Mouse (Mus musculus): Measurements from ENCODE around the gene Gm48552. TPM values are rescaled to one million over a fixed set of nuclear protein-coding genes. Genes with fewer than 3 reads are reported as not detected.

The Gm48552 gene
- polyA plus RNA-seq, 1 experiment = 10.1 TPM

DNA sequence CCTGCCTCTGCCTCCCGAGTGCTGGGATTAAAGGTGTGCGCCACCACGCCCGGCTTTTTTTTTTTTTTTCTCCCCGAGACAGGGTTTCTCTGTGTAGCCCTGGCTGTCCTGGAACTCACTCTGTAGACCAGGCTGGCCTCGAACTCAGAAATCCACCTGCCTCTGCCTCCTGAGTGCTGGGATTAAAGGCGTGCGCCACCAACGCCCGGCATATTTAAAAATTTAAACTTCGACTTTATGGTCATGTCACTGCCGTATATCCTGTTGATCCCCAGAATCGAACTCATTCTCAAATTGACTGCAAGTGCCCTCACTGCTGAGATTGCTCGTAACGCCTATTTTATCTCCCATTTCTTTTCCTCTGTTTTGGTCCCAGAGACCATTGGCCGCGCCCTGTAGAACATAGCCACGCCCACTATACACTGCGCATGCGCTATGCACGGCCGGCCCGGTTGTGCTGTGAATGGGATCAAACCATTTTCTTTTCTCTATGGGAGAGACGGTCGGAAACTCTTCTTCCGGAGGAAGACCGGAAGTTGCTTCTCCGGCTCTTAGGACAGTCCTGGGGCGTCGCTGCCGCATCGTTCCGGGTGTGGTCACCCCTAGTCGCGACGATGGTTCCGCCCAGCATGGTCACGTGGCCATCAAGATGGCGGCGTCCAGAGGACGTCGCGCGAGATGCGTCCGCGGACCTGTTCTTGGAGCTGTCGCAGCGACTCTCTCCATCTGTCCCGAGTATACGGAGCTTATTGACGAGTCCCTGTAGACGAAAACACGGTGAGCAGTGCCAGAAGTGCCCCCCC lies 4.8 kb upstream of the Gm48552 start, which contains the start of the genes Dohh and Gm48551:
Dohh (plus strand) TSS at position 627 of the 803 bp plus-strand sequence.
Gm48551 (plus strand) TSS at position 665 of the 803 bp plus-strand sequence.
- peak; percentile 97 to 100 for DNase-seq (ENCODE audit: extremely low spot score in 1 of 2, low spot score in 1 of 2)

DNA sequence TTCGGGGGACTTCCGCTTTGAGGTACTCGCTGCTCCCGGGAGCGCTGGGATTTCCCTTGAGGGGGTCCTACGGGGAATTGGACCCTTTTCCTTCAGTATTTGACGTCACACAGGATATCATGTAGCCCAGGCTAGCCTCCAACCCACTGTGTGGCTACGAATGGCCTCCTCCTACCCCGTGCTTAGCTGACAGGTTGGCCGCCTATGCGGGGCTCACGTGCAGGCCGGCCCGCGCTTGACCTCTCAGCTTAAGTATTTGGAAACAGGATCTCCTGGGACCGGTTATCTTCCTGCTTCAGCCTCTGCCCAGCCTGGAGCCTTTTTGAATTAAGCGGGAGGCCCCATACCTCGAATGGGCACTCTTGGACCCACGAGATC lies 4.2 kb upstream of the Gm48552 start:
- DNase-seq (ENCODE audit: extremely low spot score in 1 of 2, low spot score in 1 of 2) = no peak

DNA sequence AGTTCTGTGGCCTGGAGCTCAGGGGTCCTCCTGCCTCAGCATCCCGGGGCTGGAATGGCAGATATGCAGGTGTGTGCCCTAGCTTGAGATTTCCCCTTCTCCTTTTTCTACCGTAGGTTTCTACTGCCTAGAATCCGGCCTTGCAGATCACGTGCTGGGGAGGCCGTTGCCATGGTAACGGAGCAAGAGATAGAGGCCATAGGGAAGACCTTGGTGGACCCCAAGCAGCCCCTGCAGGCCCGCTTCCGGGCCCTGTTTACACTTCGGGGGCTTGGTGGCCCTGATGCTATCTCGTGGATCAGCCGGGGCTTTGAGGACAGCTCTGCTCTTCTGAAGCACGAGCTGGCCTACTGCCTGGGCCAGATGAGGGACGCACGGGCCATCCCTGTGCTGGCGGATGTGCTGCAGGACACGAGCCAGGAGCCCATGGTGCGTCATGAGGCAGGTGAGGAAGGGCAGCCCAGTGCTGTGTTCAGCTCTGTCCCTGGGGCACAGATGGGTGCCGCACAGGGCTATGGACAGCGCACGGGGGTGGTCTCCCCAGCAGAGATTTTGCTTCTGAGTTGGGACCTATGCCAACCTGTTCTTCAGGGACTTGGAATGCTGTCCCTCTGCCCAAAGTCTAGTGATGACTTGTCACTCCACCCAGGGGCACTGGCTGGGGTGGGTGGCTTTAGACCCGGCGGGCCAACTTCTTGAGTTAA lies 3.0 kb upstream of the Gm48552 start:
- no peak for DNase-seq (ENCODE audit: extremely low spot score in 1 of 2, low spot score in 1 of 2)

DNA sequence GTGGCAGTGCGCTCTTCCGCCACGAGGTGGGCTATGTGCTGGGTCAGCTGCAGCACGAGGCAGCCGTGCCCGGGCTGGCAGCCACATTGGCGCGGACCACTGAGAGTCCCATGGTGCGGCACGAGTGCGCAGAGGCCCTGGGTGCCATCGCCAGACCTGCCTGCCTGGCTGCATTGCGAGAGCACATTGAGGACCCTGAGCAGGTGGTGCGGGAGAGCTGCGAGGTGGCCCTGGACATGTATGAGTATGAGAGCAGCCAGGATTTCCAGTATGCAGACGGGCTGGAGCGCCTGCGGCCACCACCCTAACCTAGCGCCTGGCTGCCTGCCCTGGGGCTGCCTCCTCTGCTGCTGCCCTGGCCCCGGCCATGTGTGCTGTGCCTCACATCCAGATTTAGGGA lies 1.1 kb upstream of the Gm48552 start:
- no peak for DNase-seq (ENCODE audit: extremely low spot score in 1 of 2, low spot score in 1 of 2)

DNA sequence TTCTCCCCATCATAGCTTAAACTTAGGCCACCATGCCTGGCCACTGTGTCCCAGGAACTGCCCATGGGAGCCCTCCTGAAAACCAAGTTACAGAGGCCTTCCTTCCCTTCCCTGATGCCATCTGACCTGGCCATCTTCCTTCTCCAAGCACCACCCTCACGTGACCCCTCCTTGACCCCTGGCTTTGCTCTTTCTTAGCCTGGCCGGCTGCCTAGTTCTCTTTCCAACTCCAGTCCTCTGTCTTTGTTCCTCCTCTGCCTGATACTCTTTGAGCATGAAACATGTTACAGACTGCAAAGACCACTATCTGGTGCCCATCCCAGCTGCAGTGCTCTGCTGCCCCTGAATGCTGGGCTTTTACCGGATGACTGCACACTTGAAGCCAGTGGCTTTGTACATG lies 568 bp downstream of the Gm48552 start:
- DNase-seq (ENCODE audit: extremely low spot score in 1 of 2, low spot score in 1 of 2) = no peak

DNA sequence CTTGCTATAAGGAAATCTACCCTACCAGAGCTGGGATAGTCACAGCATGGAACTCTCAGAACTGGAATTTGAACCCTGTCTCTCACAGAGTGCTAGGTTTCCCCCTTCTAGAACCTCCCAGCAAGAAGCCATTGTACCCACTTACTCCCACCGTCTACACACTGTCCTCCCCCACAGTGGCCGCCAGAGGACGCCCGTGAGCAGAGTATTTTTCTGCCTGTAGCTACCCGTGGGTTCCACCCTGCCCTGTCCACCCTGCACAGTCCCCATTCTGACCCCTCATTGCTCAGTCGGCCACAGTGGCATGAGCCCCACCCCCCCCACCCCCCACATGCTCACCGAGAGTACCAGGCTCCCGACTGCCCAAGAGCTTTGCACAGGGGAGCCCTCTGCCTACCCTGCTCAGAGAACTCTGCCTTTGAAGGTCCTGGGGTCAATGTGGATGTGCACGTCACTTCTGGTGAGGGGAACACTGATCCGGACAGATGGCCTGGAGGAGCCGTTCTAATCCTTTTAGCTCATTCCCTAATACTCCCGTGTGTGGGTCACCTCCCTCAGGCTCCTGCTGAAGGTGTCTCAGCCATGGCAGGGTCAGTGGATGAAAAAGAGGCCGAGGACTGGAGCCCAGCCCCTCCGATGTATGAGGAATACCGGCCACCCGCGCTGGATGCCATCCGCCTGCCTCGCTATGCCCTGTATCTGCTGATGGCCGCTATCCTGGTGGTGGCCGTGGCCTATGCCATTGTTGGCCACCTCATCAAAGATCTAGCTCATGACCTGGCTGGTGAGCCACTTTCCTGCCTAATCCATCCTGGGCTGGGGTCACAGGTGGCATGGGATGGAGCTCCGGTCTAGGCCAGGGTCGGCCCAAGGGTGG lies 1.2 kb downstream of the Gm48552 start:
- peak in 1 of 2 experiments; percentile 83 for DNase-seq (ENCODE audit: extremely low spot score in 1 of 2, low spot score in 1 of 2)

DNA sequence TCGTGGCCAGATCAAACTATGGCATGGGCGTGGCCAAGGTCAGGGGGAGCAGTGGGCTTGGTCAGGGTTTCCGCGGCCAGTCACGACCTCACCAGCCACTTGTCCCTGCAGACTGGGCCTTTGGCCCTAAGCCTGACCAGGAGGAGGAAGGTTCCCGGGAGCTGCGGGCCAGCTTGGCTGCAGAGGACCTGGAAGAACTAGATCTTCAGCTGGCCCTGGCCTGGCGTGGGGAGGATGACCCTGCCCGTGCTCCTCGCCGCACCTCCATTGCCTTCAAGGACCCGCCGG lies 1.8 kb downstream of the Gm48552 start:
- no peak for DNase-seq (ENCODE audit: extremely low spot score in 1 of 2, low spot score in 1 of 2)

DNA sequence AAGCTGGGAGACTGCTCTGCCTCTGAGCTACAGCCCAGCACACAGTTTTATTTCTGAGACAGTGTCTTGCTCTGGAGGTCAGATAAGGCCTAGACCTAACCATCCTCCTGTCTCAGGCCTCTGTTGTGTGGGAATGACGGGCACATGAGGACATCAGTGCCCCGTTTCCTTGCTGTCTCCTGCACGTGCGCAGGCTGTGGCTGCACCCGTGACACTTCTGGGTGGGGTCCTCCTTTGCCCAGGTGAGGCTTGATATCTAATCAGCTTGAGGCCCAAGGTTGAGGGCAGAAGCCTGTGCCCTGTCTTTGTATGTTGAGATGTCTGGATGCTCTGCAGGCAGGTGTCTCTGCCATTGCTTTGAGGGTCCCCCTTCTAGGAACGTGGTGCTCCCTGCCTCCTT lies 3.5 kb downstream of the Gm48552 start:
- DNase-seq (ENCODE audit: extremely low spot score in 1 of 2, low spot score in 1 of 2) = no peak

DNA sequence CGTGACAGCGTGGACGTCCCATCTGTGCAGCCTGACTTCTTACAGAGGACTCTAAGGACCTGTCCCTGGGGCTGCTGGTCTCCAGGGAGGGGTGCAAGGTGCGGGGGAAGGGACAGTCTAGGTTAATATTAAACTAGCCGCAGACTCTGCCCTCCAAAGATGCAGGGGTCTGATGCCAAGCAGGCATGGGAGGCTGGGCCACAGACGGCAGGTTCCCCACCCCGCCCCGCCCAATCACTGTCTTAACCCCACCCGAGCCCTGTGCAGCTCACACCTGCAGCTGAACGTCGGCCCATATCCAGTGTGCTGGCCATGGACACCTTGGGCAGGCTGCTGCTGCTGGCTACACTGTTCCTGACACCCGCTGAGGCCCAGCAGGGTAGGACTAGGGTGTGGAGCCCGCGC lies 4.0 kb downstream of the Gm48552 start, which contains the start of gene Smim24:
Smim24 (plus strand) TSS at position 271 of the 405 bp plus-strand sequence.
- no peak for DNase-seq (ENCODE audit: extremely low spot score in 1 of 2, low spot score in 1 of 2)

DNA sequence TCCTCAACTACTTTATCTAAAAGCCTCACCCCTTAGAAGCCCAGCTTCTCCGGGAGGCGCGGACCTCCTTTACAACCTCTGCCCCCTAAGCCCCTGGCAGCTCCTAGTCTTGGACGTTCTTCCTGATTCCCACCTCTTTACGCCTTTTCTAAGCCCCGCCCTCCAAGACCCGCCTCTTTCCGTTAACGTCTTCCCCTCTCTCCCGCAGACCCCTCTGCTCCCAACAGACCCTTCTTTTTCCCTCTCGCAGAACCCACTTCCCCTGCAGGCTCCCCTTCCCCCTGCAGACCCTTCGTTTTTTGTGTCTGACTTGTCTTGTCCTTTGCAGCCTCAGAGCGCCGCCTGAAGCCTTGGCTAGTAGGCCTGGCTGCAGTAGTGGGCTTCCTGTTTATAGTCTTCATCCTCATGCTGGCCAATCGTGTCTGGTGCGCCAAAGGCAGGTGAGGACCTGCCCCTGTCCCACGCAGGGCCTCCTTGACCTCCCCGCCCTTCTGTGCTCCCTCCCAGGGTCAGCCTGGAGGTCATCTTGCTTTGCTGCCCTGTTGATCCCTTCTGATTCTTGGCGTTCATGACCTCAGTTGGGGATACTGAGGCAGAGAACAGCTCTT lies 4.8 kb downstream of the Gm48552 start:
- no peak for DNase-seq (ENCODE audit: extremely low spot score in 1 of 2, low spot score in 1 of 2)

DNA sequence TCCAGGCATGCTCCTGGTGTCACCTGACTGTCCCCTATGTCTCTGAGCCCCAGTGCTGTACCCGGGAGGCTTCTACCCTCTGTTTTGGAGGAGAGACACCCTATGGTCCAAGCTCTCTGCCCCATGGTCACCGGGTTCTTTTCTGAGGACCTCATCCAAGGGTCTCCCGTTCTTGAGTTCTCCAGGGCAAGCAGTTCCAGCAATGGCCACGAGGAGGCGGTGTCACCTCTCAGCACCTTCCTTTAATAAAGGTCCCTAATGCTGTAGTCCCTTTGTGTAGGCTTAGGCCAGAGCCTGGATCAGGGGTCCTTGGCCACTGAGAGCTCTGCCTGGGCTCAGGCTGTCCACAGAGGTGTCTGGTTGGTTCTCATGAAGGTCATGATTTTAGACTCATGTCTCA lies 6.3 kb downstream of the Gm48552 start:
- peak in 1 of 2 experiments; percentile 75 for DNase-seq (ENCODE audit: extremely low spot score in 1 of 2, low spot score in 1 of 2)

DNA sequence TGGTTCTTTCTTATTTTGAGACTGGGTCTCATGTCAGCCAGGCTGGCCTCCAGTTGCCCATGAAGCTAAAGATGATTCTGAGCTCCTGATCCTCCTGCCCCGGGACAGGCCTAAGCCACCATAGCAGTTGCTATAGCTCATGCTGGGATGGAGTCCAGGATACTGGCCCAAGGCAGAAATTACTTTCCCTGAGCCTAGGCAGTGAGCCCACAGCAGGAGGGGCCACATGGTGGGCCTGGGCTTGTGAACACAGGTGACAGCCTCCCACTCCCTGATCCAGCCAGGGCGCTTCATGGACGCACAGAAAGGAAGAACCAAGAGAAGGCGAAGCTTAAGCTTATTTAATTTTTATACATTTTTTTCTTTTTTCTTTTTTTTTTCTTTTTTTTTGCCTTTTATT lies 7.1 kb downstream of the Gm48552 start:
- no peak for DNase-seq (ENCODE audit: extremely low spot score in 1 of 2, low spot score in 1 of 2)

DNA sequence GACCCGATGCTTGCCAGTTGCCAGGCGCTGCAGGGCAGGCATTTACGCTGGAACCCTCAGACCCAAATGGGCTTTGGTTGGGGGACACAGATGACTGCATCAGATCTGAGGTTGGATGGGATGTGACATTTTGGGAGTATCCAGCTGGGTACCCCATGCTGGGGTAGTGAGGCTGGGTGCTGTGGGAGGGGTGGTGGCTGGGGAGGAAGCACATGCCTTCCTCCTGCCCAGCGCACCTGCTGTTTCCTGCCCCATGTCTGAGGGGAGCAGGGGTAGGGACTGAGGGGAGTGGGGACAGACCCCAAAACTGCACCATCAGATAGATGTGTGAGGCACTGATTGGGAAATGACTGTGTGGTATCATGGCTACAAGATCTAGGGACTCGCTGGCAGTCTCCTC lies 7.9 kb downstream of the Gm48552 start:
- no peak for DNase-seq (ENCODE audit: extremely low spot score in 1 of 2, low spot score in 1 of 2)

DNA sequence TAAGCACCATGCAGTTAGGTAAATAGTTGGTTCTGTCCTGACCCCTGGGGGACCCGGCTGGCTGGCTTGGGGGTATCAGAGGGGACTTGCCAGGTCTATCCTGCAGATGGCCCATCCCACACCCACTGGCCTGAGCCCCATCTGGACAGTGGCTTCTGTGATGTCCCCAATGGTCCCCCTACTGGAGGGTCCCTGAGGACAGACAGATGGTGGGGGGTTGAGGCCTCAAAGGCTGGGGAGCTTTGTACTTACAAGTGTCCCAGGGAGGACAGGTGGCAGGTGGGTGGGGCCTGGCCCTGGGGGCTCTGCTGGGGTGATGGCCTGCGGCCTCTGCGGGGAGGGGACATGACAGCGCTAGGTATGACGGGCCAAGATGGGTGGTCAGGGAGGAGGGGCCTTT lies 10.5 kb downstream of the Gm48552 start:
- no peak for DNase-seq (ENCODE audit: extremely low spot score in 1 of 2, low spot score in 1 of 2)

DNA sequence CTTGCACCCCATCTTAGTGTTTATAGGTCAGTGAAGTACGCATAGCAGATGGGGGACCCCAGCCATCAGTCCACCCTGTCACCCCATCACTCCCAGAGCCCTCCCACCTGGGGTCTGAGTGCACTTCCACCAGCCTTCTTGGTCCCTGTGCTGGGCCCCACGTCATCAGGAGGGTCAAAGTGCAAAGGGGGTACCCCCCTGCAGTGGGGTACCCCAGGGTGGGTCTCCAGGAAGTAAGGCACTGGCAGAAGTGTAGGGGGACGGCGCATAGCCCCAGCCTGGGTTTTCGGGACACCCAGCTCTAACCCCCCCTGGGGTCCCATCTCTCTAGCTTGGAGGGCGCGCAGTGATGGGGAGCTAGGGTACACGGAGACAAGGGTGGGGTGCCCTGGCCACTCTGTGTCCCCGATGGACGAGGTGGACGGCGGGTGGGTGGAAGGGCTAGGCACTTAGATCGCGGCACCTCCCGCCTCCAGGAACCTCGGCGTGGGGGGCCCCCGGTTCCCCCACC lies 11.0 kb downstream of the Gm48552 start:
- DNase-seq (ENCODE audit: extremely low spot score in 1 of 2, low spot score in 1 of 2) = no peak

DNA sequence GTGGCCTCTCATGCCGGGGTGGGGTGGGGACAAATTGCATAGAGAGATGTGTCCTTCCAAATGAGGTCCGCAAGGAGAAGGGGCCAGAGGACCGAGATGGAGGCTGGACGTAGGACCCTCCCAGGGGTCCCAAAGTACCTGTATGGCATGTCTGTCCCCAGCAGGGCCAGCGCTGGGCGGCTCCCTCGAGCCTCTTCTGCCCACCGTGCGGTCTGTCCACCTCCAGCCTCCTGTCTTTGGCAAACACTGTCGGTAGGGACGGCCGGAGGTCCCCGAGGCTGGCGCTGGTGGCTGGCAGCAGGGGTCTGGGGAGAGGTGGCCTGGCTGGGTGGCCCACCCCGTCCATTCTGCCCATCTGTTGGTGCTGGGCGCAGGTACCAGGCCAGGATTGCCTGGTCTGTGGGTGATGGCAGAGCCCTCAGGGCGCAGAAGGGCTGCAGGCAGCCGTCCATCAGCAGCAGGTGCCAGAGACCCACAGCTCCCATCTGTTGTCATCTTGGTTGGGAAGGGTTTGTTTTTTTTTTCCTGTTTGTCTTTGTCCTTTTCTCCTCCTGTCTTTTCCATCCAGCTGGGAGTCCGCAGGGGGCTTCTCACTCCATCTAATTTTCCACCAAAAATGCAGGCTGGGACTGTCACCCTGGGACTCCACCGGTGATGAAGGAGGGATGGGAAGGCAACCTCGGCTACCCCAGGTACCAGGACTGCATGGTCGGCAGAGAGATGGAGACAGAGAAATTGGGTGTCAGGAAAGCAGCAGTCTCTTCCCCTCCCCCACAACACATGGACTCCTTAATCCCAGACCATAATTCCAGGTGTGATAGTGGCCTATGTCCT lies 11.8 kb downstream of the Gm48552 start:
- DNase-seq (ENCODE audit: extremely low spot score in 1 of 2, low spot score in 1 of 2) = no peak

DNA sequence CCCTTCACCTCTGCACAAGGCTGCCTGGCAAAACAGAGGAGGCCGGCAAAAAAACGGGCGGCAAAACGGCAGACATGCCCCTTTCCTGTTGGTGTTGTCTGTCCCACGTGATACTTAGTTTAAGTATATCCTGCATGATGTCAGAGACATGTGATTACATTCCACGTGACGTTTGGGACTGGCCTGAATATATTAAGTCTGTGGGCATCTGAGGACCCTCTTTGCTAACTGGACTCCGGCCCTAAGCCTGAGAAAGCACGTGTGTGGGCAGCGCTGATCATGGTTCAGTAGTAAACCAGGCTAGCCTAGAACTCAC lies 12.4 kb downstream of the Gm48552 start:
- peak in 1 of 2 experiments; percentile 38 for DNase-seq (ENCODE audit: extremely low spot score in 1 of 2, low spot score in 1 of 2)

DNA sequence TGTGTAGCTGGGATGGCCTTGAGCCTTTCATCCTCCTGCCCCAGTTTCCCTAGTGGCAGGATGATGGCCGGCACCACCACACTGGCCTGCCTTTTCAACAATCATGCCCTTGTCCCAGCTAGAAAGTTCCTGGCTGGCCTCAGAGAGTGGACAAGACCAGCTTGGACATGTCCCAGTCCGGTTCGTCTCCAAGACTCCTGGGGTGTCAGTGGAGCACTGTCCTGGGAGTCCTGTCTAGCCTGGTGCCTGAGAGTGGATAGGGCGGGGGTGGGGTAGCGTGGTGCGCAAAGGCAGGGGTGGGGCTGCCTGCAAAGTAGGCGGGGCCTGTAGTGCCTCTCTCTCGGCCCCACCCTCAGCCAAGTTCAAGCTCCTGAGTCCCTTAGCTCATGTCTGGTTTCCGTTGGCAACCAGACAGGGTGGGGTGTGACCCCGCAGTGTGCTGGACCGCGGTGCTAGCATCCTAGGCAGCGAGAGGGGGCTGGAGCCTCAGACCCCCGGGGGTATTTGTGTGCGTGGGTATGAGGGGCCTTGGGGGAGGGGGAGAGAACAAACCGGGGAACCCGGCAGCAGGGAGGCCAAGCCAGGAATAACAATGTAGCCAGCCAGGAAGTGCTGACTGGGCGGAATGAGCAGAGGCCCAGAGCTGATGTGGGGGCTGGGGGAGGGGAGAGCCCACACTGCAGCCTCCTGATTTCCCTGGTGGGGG lies 12.9 kb downstream of the Gm48552 start:
- peak in 1 of 2 experiments; percentile 66 for DNase-seq (ENCODE audit: extremely low spot score in 1 of 2, low spot score in 1 of 2)

DNA sequence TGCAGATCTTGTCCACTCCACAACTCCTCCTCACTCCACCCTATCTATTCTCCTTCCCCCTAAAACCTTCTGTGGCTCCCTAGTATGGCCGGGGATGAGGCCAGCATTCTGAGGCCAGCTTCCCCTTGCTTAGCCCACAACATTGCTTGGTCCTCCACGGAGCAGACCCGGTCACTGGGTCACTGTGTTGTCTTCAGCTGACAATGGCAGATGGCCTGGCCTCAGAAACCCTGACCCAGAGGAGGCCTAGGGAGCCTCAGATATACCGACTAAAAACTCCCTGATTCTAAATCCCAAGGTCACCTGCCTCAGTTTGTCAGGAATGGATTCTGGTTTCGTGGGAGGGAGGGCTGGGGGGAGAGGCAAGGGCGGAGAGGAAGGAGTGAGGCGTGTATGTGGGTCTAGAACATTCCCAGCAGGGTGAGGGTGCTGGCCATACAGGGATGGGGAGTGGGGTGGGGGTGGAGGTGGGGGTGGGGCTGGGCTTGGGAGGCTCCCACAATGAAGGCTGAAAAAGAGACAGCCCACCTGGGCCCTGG lies 13.5 kb downstream of the Gm48552 start:
- DNase-seq (ENCODE audit: extremely low spot score in 1 of 2, low spot score in 1 of 2) = no peak
